Mouse (Mus musculus) embryonic facial prominence, embryonic 14.5 days (tissue): ENCODE results near the gene Alox12b. TPM values are rescaled to one million over a fixed set of nuclear protein-coding genes. Genes with fewer than 3 reads are reported as not detected.

Experiments used
- ATAC-seq: fragments of 200-750 bp; cut with Nextera tagmentation; 2 replicates; pipeline ENCODE4 v1.8.0; 2017; ENCODE audit warnings: low read depth, moderate number of reproducible peaks, moderate TSS enrichment
- DNase-seq: peaks from one replicate; pipeline ENCODE4 v3.0.0-alpha.2; 2015; ENCODE audit warnings: low spot score
- H3K27ac ChIP-seq: fragments of 300-500 bp; sonication (generic); replicated peaks from 2 replicates; pipeline ENCODE4 v1.5.1; 2014; ENCODE audit warnings: low read depth, mild to moderate bottlenecking, low read length, moderate library complexity
- H3K27me3 ChIP-seq: fragments of 300-500 bp; sonication (generic); replicated peaks from 2 replicates; pipeline ENCODE4 v1.6.1; 2014; ENCODE audit warnings: low read length; ENCODE audit not compliant: control insufficient read depth, insufficient read depth
- H3K36me3 ChIP-seq: fragments of 300-500 bp; sonication (generic); 2 replicates; pipeline ENCODE4 v1.6.1; 2014; ENCODE audit warnings: low read length, mixed read lengths; ENCODE audit not compliant: control insufficient read depth, insufficient read depth
- H3K4me1 ChIP-seq: fragments of 300-500 bp; sonication (generic); 2 replicates; pipeline ENCODE4 v1.6.1; 2014; ENCODE audit warnings: antibody characterized with exemption, low read length; ENCODE audit not compliant: control insufficient read depth, insufficient read depth
- H3K4me2 ChIP-seq: fragments of 300-500 bp; sonication (generic); 2 replicates; pipeline ENCODE4 v1.6.1; 2014; ENCODE audit warnings: low read depth, mild to moderate bottlenecking, low read length, moderate library complexity, mixed read lengths
- H3K4me3 ChIP-seq: fragments of 300-500 bp; sonication (generic); 2 replicates; pipeline ENCODE4 v1.5.1; 2014; ENCODE audit warnings: low read depth, mild to moderate bottlenecking, low read length
- H3K9ac ChIP-seq: fragments of 300-500 bp; sonication (generic); 2 replicates; pipeline ENCODE4 v1.6.1; 2014; ENCODE audit warnings: low read depth, mild to moderate bottlenecking, low read length, moderate library complexity, mixed read lengths
- H3K9me3 ChIP-seq: fragments of 300-500 bp; sonication (generic); 2 replicates; pipeline ENCODE4 v1.6.1; 2016; ENCODE audit warnings: low read length; ENCODE audit not compliant: control insufficient read depth
- WGBS: fragments of 180-500 bp; shearing (Covaris S2); extraction: QIAGEN DNeasy Blood & Tissue Kit; methylation state at CpG from one replicate; pipeline ENCODE4 v1.1.7; 2014; 5-methylcytosine and 5-hydroxymethylcytosine counted together
- polyA plus RNA-seq: library from polyadenylated mRNA; unstranded; fragments of >200 nt; fragmentation: Nextera tagmentation; extraction: Ambion mirVana; gene quantifications from 2 replicates; pipeline ENCODE4 v1.2.1, GENCODE M21; 2014

The Alox12b gene
- polyA plus RNA-seq, 1 experiment from 2014 or later, result 4.8 TPM

- H3K4me3 ChIP-seq, result no peak overlapping the region
- H3K9me3 ChIP-seq, result no peaks in the 10 kb centered on the region
- H3K27me3 ChIP-seq, result no peaks in the 10 kb centered on the region
- H3K36me3 ChIP-seq, result no peaks in the 10 kb centered on the region
- H3K4me1 ChIP-seq, result no peaks in the 10 kb centered on the region
- no peak overlapping the region for H3K9ac ChIP-seq
- no peak overlapping the region for H3K27ac ChIP-seq
- no peak overlapping the region for H3K4me2 ChIP-seq
- no peak for DNase-seq
- ATAC-seq, result no peak
- 88% methylated on average over 2 of the region's 2 CpGs for WGBS
Measured at GRCm38 (mm10) chr11:69172606-69173005, 15.8 kb downstream of the Alox12b start.

GRCm38 (mm10) chr11:69174722-69175121, 17.9 kb downstream of the Alox12b start:
- H3K27me3 ChIP-seq, result no peaks in the 10 kb centered on the region
- H3K9me3 ChIP-seq, result no peaks in the 10 kb centered on the region
- WGBS, result 85% methylated on average over 7 of the region's 7 CpGs
- ATAC-seq (no peak), DNase-seq (no peak)
- no peak overlapping the region for H3K27ac ChIP-seq
- H3K9ac ChIP-seq, result no peak overlapping the region
- H3K36me3 ChIP-seq, result no peaks in the 10 kb centered on the region
- no peak overlapping the region for H3K4me3 ChIP-seq
- no peaks in the 10 kb centered on the region for H3K4me1 ChIP-seq
- no peak overlapping the region for H3K4me2 ChIP-seq

GRCm38 (mm10) chr11:69178525-69178924, 21.7 kb downstream of the Alox12b start:
- H3K4me3 ChIP-seq, result no peak overlapping the region
- H3K4me2 ChIP-seq, result no peak overlapping the region
- ATAC-seq (no peak), DNase-seq (no peak)
- no peaks in the 10 kb centered on the region for H3K4me1 ChIP-seq
- H3K9ac ChIP-seq, result no peak overlapping the region
- H3K27ac ChIP-seq, result no peak overlapping the region
- WGBS, result 84% methylated on average over 3 of the region's 3 CpGs
- no peaks in the 10 kb centered on the region for H3K27me3 ChIP-seq
- no peaks in the 10 kb centered on the region for H3K36me3 ChIP-seq
- no peaks in the 10 kb centered on the region for H3K9me3 ChIP-seq

GRCm38 (mm10) chr11:69179512-69179911, 22.7 kb downstream of the Alox12b start:
- H3K27ac ChIP-seq, result no peak overlapping the region
- 56% methylated on average over 3 of the region's 3 CpGs for WGBS

GRCm38 (mm10) chr11:69180120-69180519, 23.3 kb downstream of the Alox12b start:
- Histone ChIP-seq H3K9me3 (no peaks in the 10 kb centered on the region), H3K27me3 (no peaks in the 10 kb centered on the region), H3K36me3 (no peaks in the 10 kb centered on the region), H3K9ac (no peak overlapping the region), H3K4me1 (no peaks in the 10 kb centered on the region), H3K4me3 (no peak overlapping the region), H3K4me2 (no peak overlapping the region), H3K27ac (no peak overlapping the region)
- ATAC-seq (no peak), DNase-seq (no peak)
- WGBS, result 75% methylated on average over 4 of the region's 4 CpGs

More at GRCm38 (mm10) chr11:69179512-69179911, 22.7 kb downstream of the Alox12b start:
- H3K4me3 ChIP-seq, result no peak overlapping the region
- H3K36me3 ChIP-seq, result no peaks in the 10 kb centered on the region
- no peak overlapping the region for H3K4me2 ChIP-seq
- no peak overlapping the region for H3K9ac ChIP-seq
- no peaks in the 10 kb centered on the region for H3K4me1 ChIP-seq
- DNase-seq (no peak), ATAC-seq (no peak)
- H3K9me3 ChIP-seq, result no peaks in the 10 kb centered on the region
- no peaks in the 10 kb centered on the region for H3K27me3 ChIP-seq

GRCm38 (mm10) chr11:69185031-69185430, 28.2 kb downstream of the Alox12b start:
- Histone ChIP-seq H3K27ac (no peak overlapping the region), H3K27me3 (no peaks in the 10 kb centered on the region), H3K36me3 (no peaks in the 10 kb centered on the region), H3K9ac (no peak overlapping the region), H3K4me1 (no peaks in the 10 kb centered on the region), H3K4me3 (no peak overlapping the region), H3K9me3 (no peaks in the 10 kb centered on the region), H3K4me2 (no peak overlapping the region)
- ATAC-seq (no peak), DNase-seq (no peak)
- WGBS, result 90% methylated on average over 5 of the region's 5 CpGs

GRCm38 (mm10) chr11:69185936-69186335, 29.1 kb downstream of the Alox12b start:
- DNase-seq (no peak), ATAC-seq (no peak)
- Histone ChIP-seq H3K36me3 (no peaks in the 10 kb centered on the region), H3K9me3 (no peaks in the 10 kb centered on the region), H3K4me3 (no peak overlapping the region), H3K27me3 (no peaks in the 10 kb centered on the region), H3K4me2 (no peak overlapping the region), H3K27ac (no peak overlapping the region), H3K4me1 (no peaks in the 10 kb centered on the region), H3K9ac (no peak overlapping the region)
- 76% methylated on average over 6 of the region's 6 CpGs for WGBS

- no peak overlapping the region; the same call in 1 of the 2 replicates for H3K9ac ChIP-seq
- peaks cover 4% of the 10 kb centered on the region; the same call in 1 of the 2 replicates for H3K4me1 ChIP-seq
- 2% methylated on average over 1 of the region's 1 CpGs for WGBS
- no peak overlapping the region for H3K27ac ChIP-seq
- no peak for ATAC-seq
- no peaks in the 10 kb centered on the region for H3K36me3 ChIP-seq
- H3K27me3 ChIP-seq, result peaks cover 22% of the 10 kb centered on the region
- no peaks in the 10 kb centered on the region for H3K9me3 ChIP-seq
- H3K4me2 ChIP-seq, result no peak overlapping the region
- peak; percentile 60 for DNase-seq
- H3K4me3 ChIP-seq, result no peak overlapping the region
Measured at GRCm38 (mm10) chr11:69192840-69193239, 36.1 kb downstream of the Alox12b start.

- peaks cover 4% of the 10 kb centered on the region; the same call in 1 of the 2 replicates for H3K4me1 ChIP-seq
- DNase-seq, result peak; percentile 31
- H3K36me3 ChIP-seq, result no peaks in the 10 kb centered on the region
- H3K4me3 ChIP-seq, result peak overlapping the region; percentile 26
- peak overlapping the region; percentile 45; the same call in 1 of the 2 replicates for H3K9ac ChIP-seq
- H3K4me2 ChIP-seq, result peak overlapping the region; percentile 53
- H3K9me3 ChIP-seq, result no peaks in the 10 kb centered on the region
- peaks cover 33% of the 10 kb centered on the region for H3K27me3 ChIP-seq
- no peak for ATAC-seq
- H3K27ac ChIP-seq, result no peak overlapping the region
- 4% methylated on average over 5 of the region's 5 CpGs for WGBS
Measured at GRCm38 (mm10) chr11:69196766-69197165, 40.0 kb downstream of the Alox12b start.
